ENCODE assay signal across 30 mouse cellular contexts in genomic region chr6:49171216-49171615, GRCm38 (mm10). TPM values are rescaled to one million over a fixed set of nuclear protein-coding genes. Genes with fewer than 3 reads are reported as not detected.
DNase-seq lines count a peak whose midpoint lies in the region; ATAC-seq and TF ChIP-seq lines count a peak whose summit lies in the region.
"Had no signal": no experiment of that assay in that cellular context is flagged by ENCODE, and none has a peak within 500 bp of the region (broad histone marks: within the 10 kb centered on the region; RNA-seq: fewer than 3 reads in every experiment).

No protein-coding gene starts in this region.

- H3K4me1 ChIP-seq in kidney, adult 2 months (ENCODE audit: control insufficient read depth, insufficient read depth, low read length) = no peaks in the 10 kb centered on the region

- TF ChIP-seq POLR2A in kidney, adult 2 months (IDR thresholded peaks at IDR 0.05; ENCODE audit: low read depth, low read length) = no peak
- TF ChIP-seq POLR2A in brain, embryonic 14.5 days (IDR thresholded peaks at IDR 0.05; ENCODE audit: borderline replicate concordance, extremely low read depth, insufficient read depth, insufficient read length, poor library complexity, severe bottlenecking) = no peak

- ATAC-seq in frontal cortex, adult (ENCODE audit: low TSS enrichment) = no peak
- ATAC-seq: CD4-positive, CD25-positive, alpha-beta regulatory T cell, adult 4 months; forebrain, embryonic 16.5 days; inflammation-experienced regulatory T-cells, adult 6 months; liver, embryonic 12.5 days; liver, postnatal 0 days had no signal

- intact Hi-C loops in gastrocnemius, postnatal 14 days (cut with DNase I; ENCODE audit: low total_unique reads) = no loop called here

- no peak overlapping the region for H3K4me3 ChIP-seq in kidney, adult 2 months (ENCODE audit: insufficient read depth, low read depth, low read length)
- H3K4me3 ChIP-seq: embryonic facial prominence, embryonic 12.5 days; forebrain, embryonic 10.5 days; liver, embryonic 12.5 days; midbrain, embryonic 12.5 days; myocyte; neural tube, embryonic 12.5 days had no signal

- H3K27me3 ChIP-seq in kidney, adult 2 months (replicated peaks; ENCODE audit: control insufficient read depth, insufficient read depth, low read length) = no peaks in the 10 kb centered on the region
- H3K27me3 ChIP-seq: embryonic facial prominence, embryonic 12.5 days; liver, embryonic 12.5 days; midbrain, embryonic 12.5 days; neural tube, embryonic 12.5 days had no signal

- TF ChIP-seq CTCF in kidney, adult 2 months (conservative IDR thresholded peaks at IDR 0.05; ENCODE audit: insufficient read depth, insufficient read length, low read depth, low read length) = no peak
- TF ChIP-seq CTCF in brain, embryonic 14.5 days (IDR thresholded peaks at IDR 0.05; ENCODE audit: borderline replicate concordance, extremely low read depth, insufficient read depth, insufficient read length) = no peak

- WGBS in kidney, adult 2 months = 74% methylated on average over 5 of the region's 5 CpGs

- H3K36me3 ChIP-seq in kidney, adult 2 months (ENCODE audit: control insufficient read depth, insufficient read depth, low read length) = no peaks in the 10 kb centered on the region
- H3K36me3 ChIP-seq: midbrain, embryonic 12.5 days; neural tube, embryonic 12.5 days had no signal

- peak; percentile 9 to 28 for DNase-seq in gastrocnemius, adult 8-10 months (ENCODE audit: low spot score in 2 of 2)
- DNase-seq in gastrocnemius, postnatal 14 days = no peak
- DNase-seq in kidney, adult 2 months = peak; percentile 22
- DNase-seq in kidney, postnatal 25 days = no peak
- DNase-seq in NIH3T3 (ENCODE audit: low read depth) = peak; percentile 23
- DNase-seq in brain, embryonic 14.5 days (ENCODE audit: low read depth) = peak; percentile 20
- DNase-seq: adrenal gland, adult 2 months; adrenal gland, postnatal 36 days; cerebellum, adult 9-10 months; cerebellum, postnatal 36 days; heart, adult 11 months; kidney, adult 11 months; layer of hippocampus, postnatal 36 days; left cerebral cortex, postnatal 4 days; liver, postnatal 0 days; lung, postnatal 14 days; right cerebral cortex, postnatal 4 days; thymus, adult 2 months; thymus, postnatal 36 days had no signal

- no peak overlapping the region for H3K27ac ChIP-seq in kidney, adult 2 months (ENCODE audit: insufficient read depth, low read depth, low read length)
- H3K27ac ChIP-seq: embryonic facial prominence, embryonic 12.5 days; forebrain, embryonic 10.5 days; hindbrain, embryonic 14.5 days; liver, embryonic 12.5 days; midbrain, embryonic 12.5 days; neural tube, embryonic 12.5 days had no signal

RNA-seq across cellular contexts. Expression of gene Igf2bp3, which starts 43.5 kb away (rescaled TPM):
- under 1 TPM; 0.10 to 0.19 (median 0.16) TPM for total RNA-seq in gastrocnemius, adult 8-10 months (2022)
- total RNA-seq in gastrocnemius, postnatal 14 days (2021) = 1 to 10 TPM in 1 of 2 experiments, under 1 TPM in 1; 0.86 to 1.1 TPM
- polyA plus RNA-seq in kidney, adult 2 months (2012; rRNA removed) = 0.03 and 0.04 TPM in 2 replicates
- 22.0 and 22.6 TPM in 2 replicates for polyA plus RNA-seq in brain, embryonic 14.5 days (2012; rRNA removed)
- total RNA-seq: layer of hippocampus, postnatal 36 days had no signal

Comparison
In these comparisons a context has a peak if more than half of its experiments do, and no peak if none do; other contexts are left out.
1. DNase-seq: peak in gastrocnemius, adult 8-10 months (2 of 2), kidney, adult 2 months (single experiment), NIH3T3 (single experiment) and brain, embryonic 14.5 days (single experiment); none in gastrocnemius, postnatal 14 days (single experiment) and kidney, postnatal 25 days (0 of 2).